Mouse (Mus musculus): ENCODE measurements around the gene Fitm1.

- peak; percentile 83 for TF ChIP-seq CTCF (IDR thresholded peaks at IDR 0.05; ENCODE audit: low read depth)
- no peak for TF ChIP-seq EP300 (optimal IDR thresholded peaks at IDR 0.05)
Measured at GRCm38 (mm10) chr14:55536116-55536745, 39.2 kb upstream of the Fitm1 start.

Measured in stomach, postnatal 0 days (tissue).